Mouse (Mus musculus): ENCODE results near the gene Mup5. TPM values are rescaled to one million over a fixed set of nuclear protein-coding genes. Genes with fewer than 3 reads are reported as not detected.
"Not testable (repeated sequence)": the region's sequence is repeated elsewhere in the genome, so short reads cannot be mapped to it uniquely, and the experiment has no call there.

The Mup5 gene
- polyA plus RNA-seq (2012; rRNA removed), result not detected in 2 replicates

DNA sequence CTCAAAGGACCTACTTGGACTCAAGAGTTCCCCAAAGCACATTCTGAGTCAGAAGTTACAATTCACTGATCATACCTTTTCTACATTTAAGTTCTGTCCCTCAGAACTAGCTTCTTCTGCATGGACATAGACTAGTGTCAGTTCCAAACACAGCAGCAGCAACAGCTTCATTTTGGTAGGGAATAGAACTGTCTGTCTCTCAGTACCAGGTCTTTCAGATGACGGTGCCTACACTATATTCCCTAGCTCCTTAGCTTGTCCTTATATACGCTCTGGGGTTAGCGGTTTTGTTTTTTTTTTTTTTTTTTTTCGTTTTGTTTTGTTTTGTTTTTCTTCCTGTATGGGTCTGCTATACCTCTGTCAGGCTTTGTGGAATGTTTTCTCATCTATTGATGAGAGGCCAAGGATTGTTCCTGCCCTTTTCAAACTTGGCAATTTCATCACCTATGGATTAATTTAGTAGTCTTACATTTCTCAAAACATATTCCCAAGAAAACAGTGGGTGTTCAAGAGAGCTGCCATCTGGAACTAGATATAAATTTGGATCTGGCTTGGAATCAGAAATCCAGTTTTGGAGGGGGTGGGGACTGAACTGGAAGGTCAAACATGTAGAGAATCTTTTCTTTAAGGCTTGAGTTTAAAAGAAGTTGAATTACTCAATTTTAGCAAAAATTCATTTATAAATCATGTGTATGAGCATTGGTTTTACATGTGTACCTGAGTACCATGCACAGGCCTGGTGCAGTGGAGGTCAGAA lies at the start of gene Mup5:
Mup5 (minus strand) TSS at position 282 of the 757 bp plus-strand sequence.
- DNase-seq, result no peak
- no peaks in the 10 kb centered on the region for H3K4me1 ChIP-seq (ENCODE audit: control insufficient read depth, insufficient read depth, low read length)
- no peak within 1 kb of the TSS for H3K27ac ChIP-seq (ENCODE audit: insufficient read depth, low read length)
- TF ChIP-seq CTCF (IDR thresholded peaks at IDR 0.05; ENCODE audit: borderline replicate concordance, insufficient read depth, low read depth, low read length), result no peak
- no peak for TF ChIP-seq POLR2A (IDR thresholded peaks at IDR 0.05; ENCODE audit: borderline replicate concordance, insufficient read depth, low read length)
- H3K4me3 ChIP-seq (replicated peaks; ENCODE audit: insufficient read depth, low read depth, low read length), result no peak within 1 kb of the TSS
- WGBS, result 67% methylated on average over 4 of the region's 4 CpGs
- no peaks in the 10 kb centered on the region for H3K27me3 ChIP-seq (ENCODE audit: control insufficient read depth, insufficient read depth, low read length)

DNA sequence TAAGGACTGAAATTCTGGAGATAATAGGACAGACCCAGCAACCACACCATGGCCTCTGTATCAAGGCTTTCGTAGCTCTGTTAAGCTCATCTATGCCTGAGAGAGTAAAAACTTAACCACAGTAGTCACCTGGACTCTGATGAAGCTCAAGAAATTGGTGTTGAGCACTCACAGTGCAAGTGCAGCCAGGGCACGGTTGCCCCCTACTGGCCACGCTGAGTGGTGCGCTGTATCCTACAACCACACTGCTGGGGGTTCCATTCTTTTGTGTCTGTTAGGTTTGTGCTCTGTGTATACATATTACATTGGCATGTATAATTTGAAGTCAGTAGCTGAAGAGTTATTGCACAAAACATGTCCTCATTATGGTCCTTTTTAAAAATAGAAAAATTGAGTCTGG lies 23.1 kb upstream of the Mup5 start:
- Histone ChIP-seq H3K27me3 (ENCODE audit: control insufficient read depth, insufficient read depth, low read length) (no peaks in the 10 kb centered on the region), H3K27ac (ENCODE audit: insufficient read depth, low read length) (no peak overlapping the region), H3K4me3 (replicated peaks; ENCODE audit: insufficient read depth, low read depth, low read length) (no peak overlapping the region), H3K4me1 (ENCODE audit: control insufficient read depth, insufficient read depth, low read length) (no peaks in the 10 kb centered on the region)
- 41% methylated on average over 4 of the region's 4 CpGs for WGBS
- DNase-seq, result no peak
- TF ChIP-seq POLR2A (IDR thresholded peaks at IDR 0.05; ENCODE audit: borderline replicate concordance, insufficient read depth, low read length) (no peak), CTCF (IDR thresholded peaks at IDR 0.05; ENCODE audit: borderline replicate concordance, insufficient read depth, low read depth, low read length) (no peak; the same call in 1 of the 2 replicates)

DNA sequence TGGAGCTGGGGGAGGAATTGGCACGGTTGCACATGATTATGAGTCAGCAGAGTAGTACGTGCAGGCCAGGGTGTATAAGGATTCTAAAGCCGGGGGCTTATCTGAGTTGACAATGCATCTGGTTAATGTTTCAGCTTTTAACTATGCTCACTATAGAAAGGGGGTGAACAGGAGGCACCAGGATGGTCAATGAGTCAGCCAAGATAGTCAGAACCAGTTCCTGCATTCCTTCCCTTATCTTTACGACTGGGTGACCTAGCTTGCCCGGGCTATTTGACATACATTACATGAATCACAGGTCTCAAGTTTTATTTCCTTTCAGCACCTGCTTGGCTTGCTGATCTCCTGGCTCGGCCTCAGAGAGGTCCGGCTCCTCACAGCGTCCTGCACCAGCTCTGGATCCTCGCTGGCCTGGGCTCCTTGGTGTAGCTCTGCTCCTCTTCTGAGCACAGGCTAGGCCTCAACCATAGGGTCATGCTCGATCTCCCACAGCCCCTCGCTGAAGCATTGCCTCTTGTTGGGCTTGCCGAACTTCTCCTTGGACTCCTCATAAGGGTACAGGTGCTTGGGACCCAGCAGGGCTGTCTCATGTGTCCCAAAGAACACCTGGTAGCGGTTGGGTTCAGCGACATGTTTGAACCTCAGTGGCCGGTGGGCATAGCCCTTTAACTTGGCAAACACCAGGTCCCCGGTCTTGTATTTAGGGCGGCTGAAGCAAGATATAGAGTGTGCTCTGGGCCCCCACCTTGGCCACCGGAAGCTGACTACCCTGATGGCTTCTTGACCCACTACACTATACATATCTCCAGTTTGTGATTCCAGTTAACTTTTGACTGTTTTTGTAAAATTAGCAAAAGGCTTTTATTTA lies 21.0 kb upstream of the Mup5 start:
- no peaks in the 10 kb centered on the region for H3K4me1 ChIP-seq (ENCODE audit: control insufficient read depth, insufficient read depth, low read length)
- H3K4me3 ChIP-seq (replicated peaks; ENCODE audit: insufficient read depth, low read depth, low read length), result no peak overlapping the region
- H3K27ac ChIP-seq (ENCODE audit: insufficient read depth, low read length), result no peak overlapping the region
- no peak for TF ChIP-seq CTCF (IDR thresholded peaks at IDR 0.05; ENCODE audit: borderline replicate concordance, insufficient read depth, low read depth, low read length)
- no peak for TF ChIP-seq POLR2A (IDR thresholded peaks at IDR 0.05; ENCODE audit: borderline replicate concordance, insufficient read depth, low read length)
- no peaks in the 10 kb centered on the region for H3K27me3 ChIP-seq (ENCODE audit: control insufficient read depth, insufficient read depth, low read length)
- 91% methylated on average over 18 of the region's 18 CpGs for WGBS
- no peak for DNase-seq

DNA sequence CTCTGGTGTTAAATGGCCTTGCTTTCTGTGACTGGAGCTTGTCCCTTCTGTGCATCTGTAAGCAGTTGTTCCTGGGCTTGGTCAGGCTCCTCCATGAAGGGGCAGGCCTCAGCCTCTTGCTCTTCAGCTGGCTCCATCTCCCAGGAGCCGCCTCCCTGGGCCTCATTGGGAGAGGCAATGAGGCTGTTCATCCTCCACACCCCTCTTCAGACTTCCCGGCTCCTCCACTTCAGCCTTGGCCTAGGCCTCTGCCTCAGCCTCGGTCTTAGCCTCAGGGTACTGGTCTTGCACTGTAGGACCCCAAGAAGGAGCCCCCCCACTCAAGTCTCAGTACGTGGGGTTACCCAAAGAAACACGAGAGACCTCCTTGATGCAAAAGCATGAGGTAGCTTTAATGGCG lies 20.3 kb upstream of the Mup5 start:
- WGBS, result 76% methylated on average over 6 of the region's 6 CpGs
- Histone ChIP-seq H3K27ac (ENCODE audit: insufficient read depth, low read length) (no peak overlapping the region), H3K27me3 (ENCODE audit: control insufficient read depth, insufficient read depth, low read length) (no peaks in the 10 kb centered on the region), H3K4me1 (ENCODE audit: control insufficient read depth, insufficient read depth, low read length) (no peaks in the 10 kb centered on the region), H3K4me3 (replicated peaks; ENCODE audit: insufficient read depth, low read depth, low read length) (no peak overlapping the region)
- DNase-seq, result no peak
- no peak for TF ChIP-seq CTCF (IDR thresholded peaks at IDR 0.05; ENCODE audit: borderline replicate concordance, insufficient read depth, low read depth, low read length)
- no peak for TF ChIP-seq POLR2A (IDR thresholded peaks at IDR 0.05; ENCODE audit: borderline replicate concordance, insufficient read depth, low read length)

DNA sequence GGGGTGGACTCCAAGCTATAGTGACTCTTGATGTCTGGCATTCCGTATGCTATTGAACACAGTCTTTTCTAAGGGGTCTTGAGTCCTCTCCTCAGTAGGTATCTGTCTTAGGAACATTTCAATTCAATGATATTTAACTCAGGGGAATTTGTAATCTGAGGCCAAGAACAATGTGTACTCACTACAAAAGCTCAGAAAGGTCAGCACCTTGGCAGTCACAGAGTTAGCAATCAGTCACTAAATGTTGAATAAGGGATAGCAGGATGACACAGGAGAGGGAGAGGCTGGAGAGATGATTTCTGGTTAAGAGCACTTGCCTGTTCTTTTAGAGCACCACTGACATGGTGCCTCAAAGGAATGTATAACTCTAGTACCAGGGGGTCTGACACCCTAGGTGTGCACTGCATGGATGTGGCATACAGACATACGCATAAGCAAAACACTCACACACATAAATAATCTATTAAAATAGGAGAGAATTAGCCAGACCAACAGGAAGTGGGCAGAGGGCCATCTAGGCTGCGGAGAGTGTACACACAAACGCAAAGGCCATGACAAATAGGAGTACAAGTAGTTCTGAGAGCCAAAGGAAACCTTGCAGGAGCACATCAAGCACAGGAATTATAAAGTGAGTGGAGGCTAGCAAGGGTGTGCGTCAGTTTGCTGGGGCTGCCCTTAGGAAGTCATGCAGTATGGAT lies 9.9 kb upstream of the Mup5 start:
- no peaks in the 10 kb centered on the region for H3K27me3 ChIP-seq (ENCODE audit: control insufficient read depth, insufficient read depth, low read length)
- H3K4me1 ChIP-seq (ENCODE audit: control insufficient read depth, insufficient read depth, low read length), result no peaks in the 10 kb centered on the region
- 83% methylated on average over 5 of the region's 5 CpGs for WGBS
- H3K4me3 ChIP-seq (replicated peaks; ENCODE audit: insufficient read depth, low read depth, low read length), result no peak overlapping the region
- no peak for DNase-seq
- H3K27ac ChIP-seq (ENCODE audit: insufficient read depth, low read length), result no peak overlapping the region
- TF ChIP-seq CTCF (IDR thresholded peaks at IDR 0.05; ENCODE audit: borderline replicate concordance, insufficient read depth, low read depth, low read length), result no peak
- no peak for TF ChIP-seq POLR2A (IDR thresholded peaks at IDR 0.05; ENCODE audit: borderline replicate concordance, insufficient read depth, low read length)

DNA sequence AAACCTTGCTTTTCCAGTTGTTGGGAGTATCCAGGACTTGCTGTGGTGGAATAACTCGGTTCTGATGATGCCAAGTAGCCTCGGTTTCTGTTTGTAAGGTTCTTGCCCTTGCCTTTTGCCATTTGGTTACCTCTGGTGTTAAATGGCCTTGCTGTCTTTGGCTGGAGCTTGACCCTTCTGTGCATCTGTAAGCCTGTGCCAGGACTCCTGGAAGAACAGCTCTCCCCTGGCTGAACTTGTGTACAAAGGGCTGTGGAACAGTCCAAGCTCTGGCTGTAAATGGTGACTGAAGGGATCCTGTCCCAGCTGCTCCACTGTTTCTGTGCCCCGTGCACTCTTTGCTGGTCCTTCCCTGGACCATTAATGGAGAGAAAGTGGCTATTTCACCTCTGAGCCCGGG lies 5.8 kb downstream of the Mup5 start:
- TF ChIP-seq CTCF (IDR thresholded peaks at IDR 0.05; ENCODE audit: borderline replicate concordance, insufficient read depth, low read depth, low read length) (no peak), POLR2A (IDR thresholded peaks at IDR 0.05; ENCODE audit: borderline replicate concordance, insufficient read depth, low read length) (no peak)
- DNase-seq, result no peak
- H3K4me3 ChIP-seq (replicated peaks; ENCODE audit: insufficient read depth, low read depth, low read length), result no peak overlapping the region
- no peaks in the 10 kb centered on the region for H3K4me1 ChIP-seq (ENCODE audit: control insufficient read depth, insufficient read depth, low read length)
- H3K27me3 ChIP-seq (ENCODE audit: control insufficient read depth, insufficient read depth, low read length), result no peaks in the 10 kb centered on the region
- 55% methylated on average over 4 of the region's 4 CpGs for WGBS
- no peak overlapping the region for H3K27ac ChIP-seq (ENCODE audit: insufficient read depth, low read length)

DNA sequence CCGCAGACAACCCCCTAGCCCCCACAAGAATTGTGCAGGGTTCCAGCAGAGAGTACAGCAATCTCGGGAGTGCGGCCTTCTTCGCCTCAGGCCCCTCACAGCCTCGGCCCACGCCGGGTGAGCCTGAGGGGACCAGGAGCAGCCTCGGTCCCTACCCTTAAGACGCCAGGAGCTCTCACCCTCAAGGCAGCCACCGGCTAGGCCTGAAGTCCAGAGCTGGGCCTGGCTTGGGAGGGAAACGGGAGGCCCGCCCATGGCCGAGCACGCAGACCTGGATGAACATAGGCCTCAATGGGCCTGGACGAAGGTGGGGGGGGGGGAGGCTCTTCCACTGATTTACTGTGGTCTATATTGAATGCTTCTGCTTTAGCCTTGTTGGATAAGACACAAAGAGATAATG lies 11.8 kb downstream of the Mup5 start:
- Histone ChIP-seq H3K4me1 (ENCODE audit: control insufficient read depth, insufficient read depth, low read length) (no peaks in the 10 kb centered on the region), H3K27ac (ENCODE audit: insufficient read depth, low read length) (no peak overlapping the region), H3K27me3 (ENCODE audit: control insufficient read depth, insufficient read depth, low read length) (no peaks in the 10 kb centered on the region), H3K4me3 (replicated peaks; ENCODE audit: insufficient read depth, low read depth, low read length) (no peak overlapping the region)
- 92% methylated on average over 15 of the region's 15 CpGs for WGBS
- no peak for DNase-seq
- no peak for TF ChIP-seq CTCF (IDR thresholded peaks at IDR 0.05; ENCODE audit: borderline replicate concordance, insufficient read depth, low read depth, low read length)
- no peak for TF ChIP-seq POLR2A (IDR thresholded peaks at IDR 0.05; ENCODE audit: borderline replicate concordance, insufficient read depth, low read length)

DNA sequence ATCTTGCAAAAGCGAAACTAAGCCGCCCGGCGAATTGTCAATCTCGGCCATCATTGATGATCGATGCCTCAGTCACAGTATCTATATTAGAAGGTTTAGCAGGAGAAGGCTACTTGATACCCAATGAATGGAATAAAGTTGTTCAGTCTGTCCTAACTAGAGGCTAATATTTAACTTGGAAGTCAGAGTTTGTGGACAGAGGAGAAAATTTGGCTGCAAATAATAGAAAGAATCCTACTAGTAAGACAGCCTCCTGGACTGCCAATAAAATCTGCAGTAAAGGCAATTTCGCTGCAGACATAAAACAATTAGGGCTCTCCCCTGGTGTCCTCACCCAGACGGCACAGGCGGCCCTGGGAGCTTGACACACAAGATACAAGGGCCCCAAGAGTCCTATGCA lies 12.5 kb downstream of the Mup5 start:
- DNase-seq; H3K27ac ChIP-seq (ENCODE audit: insufficient read depth, low read length); H3K4me3 ChIP-seq (replicated peaks; ENCODE audit: insufficient read depth, low read depth, low read length); H3K27me3 ChIP-seq (ENCODE audit: control insufficient read depth, insufficient read depth, low read length); H3K4me1 ChIP-seq (ENCODE audit: control insufficient read depth, insufficient read depth, low read length): not testable (repeated sequence)
- WGBS, result 93% methylated on average over 9 of the region's 9 CpGs

All from cerebellum, adult 2 months (tissue).